Mouse (Mus musculus): ENCODE measurements around the gene Camkmt. TPM values are rescaled to one million over a fixed set of nuclear protein-coding genes. Genes with fewer than 3 reads are reported as not detected.

Camkmt gene
- polyA plus RNA-seq, 2 experiments = 0.77 to 3.0 TPM

DNA sequence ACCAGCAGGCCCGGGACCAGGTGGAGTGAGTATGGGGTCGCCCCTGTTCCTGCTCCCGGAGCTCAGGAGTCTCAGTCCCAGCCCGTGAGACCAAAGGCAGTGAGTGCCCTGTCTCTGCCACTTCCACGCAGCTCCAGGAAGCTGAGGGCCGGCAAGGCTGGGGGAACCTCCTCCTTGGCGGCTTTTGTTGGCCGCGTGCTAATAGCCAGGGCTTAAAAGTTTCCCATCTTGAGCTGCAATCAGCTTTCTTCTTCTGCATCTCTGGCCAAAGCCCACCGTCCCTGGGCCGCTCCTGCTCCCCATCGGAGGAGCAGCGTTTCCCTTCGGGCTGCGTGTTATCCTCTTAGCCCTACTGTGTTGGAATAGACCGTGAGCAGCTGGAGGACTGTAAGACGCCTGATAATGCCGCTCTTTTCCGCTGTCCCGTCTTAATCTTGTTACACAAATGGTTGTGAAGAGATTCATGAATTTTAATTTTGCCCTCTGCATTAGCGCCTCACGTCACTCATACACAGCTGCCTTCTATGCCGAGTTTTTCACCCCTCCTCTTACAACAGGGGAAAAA lies 364.1 kb downstream of the Camkmt start:
- Histone ChIP-seq H3K9ac (replicated peaks) (no peak overlapping the region), H3K4me2 (ENCODE audit: low read depth) (no peak overlapping the region), H3K27me3 (ENCODE audit: control insufficient read depth, insufficient read depth, low read length) (peaks cover 37% of the 10 kb centered on the region), H3K9me3 (ENCODE audit: control insufficient read depth, low read length) (no peaks in the 10 kb centered on the region), H3K4me1 (replicated peaks; ENCODE audit: control insufficient read depth in 2 of 2, insufficient read depth in 2 of 2, low read length in 1 of 2) (no peaks in the 10 kb centered on the region), H3K36me3 (replicated peaks; ENCODE audit: control insufficient read depth, insufficient read depth, low read depth) (no peaks in the 10 kb centered on the region), H3K27ac (no peak overlapping the region), H3K4me3 (ENCODE audit: insufficient read depth in 1 of 2, low read depth in 2 of 2, low read length in 2 of 2) (no peak overlapping the region)
- ATAC-seq (ENCODE audit: insufficient read depth) (no peak), DNase-seq (ENCODE audit: low read depth in 3 of 3, low spot score in 3 of 3) (no peak)
- 4% methylated on average over 23 of the region's 23 CpGs for WGBS (ENCODE audit: insufficient replicate concordance)
- TF ChIP-seq CTCF (IDR thresholded peaks at IDR 0.05; ENCODE audit: low read depth) (no peak), EP300 (IDR thresholded peaks at IDR 0.05; ENCODE audit: low read depth) (no peak)

DNA sequence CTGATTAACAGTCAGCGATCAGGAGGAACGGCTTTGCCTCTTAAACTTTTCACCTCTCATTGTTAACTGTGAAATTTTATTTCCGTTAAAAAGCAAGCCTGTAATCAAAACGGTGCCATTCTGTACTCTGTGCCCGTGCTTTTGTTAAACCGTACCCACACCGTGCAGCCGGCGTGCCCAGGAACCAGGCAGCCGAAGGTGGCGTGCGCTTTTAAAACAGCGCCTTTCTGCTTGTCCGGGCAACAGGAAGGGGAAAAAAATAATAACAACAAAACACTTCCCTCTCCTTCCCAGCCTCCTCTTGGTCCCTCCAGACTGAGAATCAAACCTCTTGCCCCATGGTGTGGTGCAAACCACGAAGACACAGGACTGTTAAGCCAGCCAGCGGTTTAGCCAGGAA lies 364.7 kb downstream of the Camkmt start:
- TF ChIP-seq EP300 (IDR thresholded peaks at IDR 0.05; ENCODE audit: low read depth) (no peak), CTCF (IDR thresholded peaks at IDR 0.05; ENCODE audit: low read depth) (no peak)
- whole genome bisulfite sequencing (ENCODE audit: insufficient replicate concordance) = 3% methylated on average over 16 of the region's 16 CpGs
- ATAC-seq (ENCODE audit: insufficient read depth) (no peak), DNase-seq (ENCODE audit: low read depth in 3 of 3, low spot score in 3 of 3) (no peak)
- H3K4me2 ChIP-seq (ENCODE audit: low read depth) = no peak overlapping the region
- peaks cover 41% of the 10 kb centered on the region for H3K27me3 ChIP-seq (ENCODE audit: control insufficient read depth, insufficient read depth, low read length)
- H3K4me3 ChIP-seq (ENCODE audit: insufficient read depth in 1 of 2, low read depth in 2 of 2, low read length in 2 of 2) = no peak overlapping the region
- H3K36me3 ChIP-seq (replicated peaks; ENCODE audit: control insufficient read depth, insufficient read depth, low read depth) = no peaks in the 10 kb centered on the region
- no peaks in the 10 kb centered on the region for H3K4me1 ChIP-seq (replicated peaks; ENCODE audit: control insufficient read depth in 2 of 2, insufficient read depth in 2 of 2, low read length in 1 of 2)
- no peaks in the 10 kb centered on the region for H3K9me3 ChIP-seq (ENCODE audit: control insufficient read depth, low read length)
- no peak overlapping the region for H3K27ac ChIP-seq
- H3K9ac ChIP-seq (replicated peaks) = no peak overlapping the region

DNA sequence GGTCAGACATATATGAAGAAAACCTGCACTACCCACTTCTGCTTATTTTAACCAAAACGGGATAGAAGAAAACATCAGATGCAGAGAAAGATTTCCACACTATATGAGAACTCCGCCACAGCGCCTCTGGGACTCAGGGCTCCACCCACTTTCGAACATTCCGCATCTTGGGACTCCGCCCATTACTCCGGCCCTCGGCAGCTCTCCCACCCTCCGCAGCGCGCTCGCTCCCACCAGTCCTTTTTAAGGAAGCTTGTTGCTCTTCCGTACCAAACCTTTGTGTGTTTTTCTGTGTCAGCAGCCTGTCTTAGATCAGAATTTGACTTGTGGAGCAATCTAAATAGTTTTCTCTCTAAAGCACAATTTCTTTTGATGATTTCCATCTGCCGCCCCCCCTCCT lies 367.7 kb downstream of the Camkmt start:
- no peaks in the 10 kb centered on the region for H3K4me1 ChIP-seq (replicated peaks; ENCODE audit: control insufficient read depth in 2 of 2, insufficient read depth in 2 of 2, low read length in 1 of 2)
- DNase-seq (ENCODE audit: low read depth in 3 of 3, low spot score in 3 of 3) (no peak), ATAC-seq (ENCODE audit: insufficient read depth) (no peak)
- peaks cover 49% of the 10 kb centered on the region for H3K27me3 ChIP-seq (ENCODE audit: control insufficient read depth, insufficient read depth, low read length)
- H3K36me3 ChIP-seq (replicated peaks; ENCODE audit: control insufficient read depth, insufficient read depth, low read depth) = no peaks in the 10 kb centered on the region
- H3K9me3 ChIP-seq (ENCODE audit: control insufficient read depth, low read length) = no peaks in the 10 kb centered on the region
- H3K4me3 ChIP-seq (ENCODE audit: insufficient read depth in 1 of 2, low read depth in 2 of 2, low read length in 2 of 2) = no peak overlapping the region
- H3K27ac ChIP-seq = no peak overlapping the region
- no peak overlapping the region for H3K4me2 ChIP-seq (ENCODE audit: low read depth)
- TF ChIP-seq EP300 (IDR thresholded peaks at IDR 0.05; ENCODE audit: low read depth) (no peak), CTCF (IDR thresholded peaks at IDR 0.05; ENCODE audit: low read depth) (no peak)
- H3K9ac ChIP-seq (replicated peaks) = no peak overlapping the region
- 1% methylated on average over 14 of the region's 14 CpGs for WGBS (ENCODE audit: insufficient replicate concordance)

DNA sequence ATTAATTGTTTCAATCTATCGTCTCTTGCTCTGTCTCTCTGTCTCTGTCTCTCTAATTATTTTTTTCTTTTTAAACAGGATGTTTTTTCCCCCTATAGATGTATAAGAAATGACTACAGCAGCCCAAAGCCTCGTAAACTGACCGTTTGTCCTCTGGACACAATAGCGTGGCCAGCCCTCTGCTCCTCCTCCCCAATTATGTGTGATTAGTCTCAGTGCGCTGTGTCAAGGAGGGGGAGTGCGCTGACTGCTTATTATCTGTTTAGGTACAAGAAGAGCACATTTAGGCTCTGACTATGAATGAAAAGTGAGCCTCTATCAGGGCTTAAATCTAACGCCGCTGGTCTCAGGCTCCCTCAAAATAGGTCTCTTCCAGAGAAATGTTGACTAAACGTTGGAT lies 368.2 kb downstream of the Camkmt start:
- TF ChIP-seq EP300 (IDR thresholded peaks at IDR 0.05; ENCODE audit: low read depth) = no peak
- no peak for TF ChIP-seq CTCF (IDR thresholded peaks at IDR 0.05; ENCODE audit: low read depth)
- 15% methylated on average over 9 of the region's 9 CpGs for WGBS (ENCODE audit: insufficient replicate concordance)
- H3K4me3 ChIP-seq (ENCODE audit: insufficient read depth in 1 of 2, low read depth in 2 of 2, low read length in 2 of 2) = no peak overlapping the region

DNA sequence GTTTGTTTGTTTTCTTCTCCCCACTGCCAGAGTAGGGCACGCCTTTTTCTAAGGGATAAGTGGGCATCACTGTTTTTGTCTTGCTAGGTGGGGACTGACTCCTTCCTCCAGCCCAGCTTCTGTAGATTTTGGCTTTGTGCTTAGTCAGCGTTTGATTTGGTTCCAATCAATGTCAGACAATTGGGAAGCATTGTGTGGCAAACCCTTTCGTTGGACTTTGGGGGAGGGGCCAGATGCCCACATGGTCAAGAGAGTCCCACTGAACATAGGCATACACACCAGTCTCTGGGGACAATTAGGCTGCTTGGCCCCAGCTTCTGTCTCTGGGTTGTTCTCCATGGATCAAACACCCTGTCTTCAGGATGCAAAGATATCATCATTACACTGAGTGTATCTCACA lies 371.2 kb downstream of the Camkmt start:
- TF ChIP-seq EP300 (IDR thresholded peaks at IDR 0.05; ENCODE audit: low read depth) (no peak), CTCF (IDR thresholded peaks at IDR 0.05; ENCODE audit: low read depth) (no peak)
- Histone ChIP-seq H3K4me1 (replicated peaks; ENCODE audit: control insufficient read depth in 2 of 2, insufficient read depth in 2 of 2, low read length in 1 of 2) (no peaks in the 10 kb centered on the region), H3K27me3 (ENCODE audit: control insufficient read depth, insufficient read depth, low read length) (peaks cover 59% of the 10 kb centered on the region), H3K27ac (no peak overlapping the region), H3K36me3 (replicated peaks; ENCODE audit: control insufficient read depth, insufficient read depth, low read depth) (no peaks in the 10 kb centered on the region), H3K4me2 (ENCODE audit: low read depth) (no peak overlapping the region), H3K4me3 (ENCODE audit: insufficient read depth in 1 of 2, low read depth in 2 of 2, low read length in 2 of 2) (no peak overlapping the region), H3K9me3 (ENCODE audit: control insufficient read depth, low read length) (no peaks in the 10 kb centered on the region), H3K9ac (replicated peaks) (no peak overlapping the region)
- DNase-seq (ENCODE audit: low read depth in 3 of 3, low spot score in 3 of 3) = no peak
- no peak for ATAC-seq (ENCODE audit: insufficient read depth)
- WGBS (ENCODE audit: insufficient replicate concordance) = 33% methylated on average over 3 of the region's 3 CpGs

More for the DNA sequence above, 368.2 kb downstream of the Camkmt start:
- H3K4me1 ChIP-seq (replicated peaks; ENCODE audit: control insufficient read depth in 2 of 2, insufficient read depth in 2 of 2, low read length in 1 of 2) = no peaks in the 10 kb centered on the region
- peaks cover 54% of the 10 kb centered on the region for H3K27me3 ChIP-seq (ENCODE audit: control insufficient read depth, insufficient read depth, low read length)
- no peak overlapping the region for H3K4me2 ChIP-seq (ENCODE audit: low read depth)
- H3K9ac ChIP-seq (replicated peaks) = no peak overlapping the region
- H3K9me3 ChIP-seq (ENCODE audit: control insufficient read depth, low read length) = no peaks in the 10 kb centered on the region
- DNase-seq (ENCODE audit: low read depth in 3 of 3, low spot score in 3 of 3) (no peak), ATAC-seq (ENCODE audit: insufficient read depth) (no peak)
- H3K36me3 ChIP-seq (replicated peaks; ENCODE audit: control insufficient read depth, insufficient read depth, low read depth) = no peaks in the 10 kb centered on the region
- no peak overlapping the region for H3K27ac ChIP-seq
